22 mouse cellular contexts compared by ENCODE assay signal in genomic region chr4:46562037-46562436, GRCm38 (mm10). TPM values are rescaled to one million over a fixed set of nuclear protein-coding genes. Genes with fewer than 3 reads are reported as not detected.
DNase-seq lines count a peak whose midpoint lies in the region; TF ChIP-seq lines count a peak whose summit lies in the region.
"Had no signal": no experiment of that assay in that cellular context is flagged by ENCODE, and none has a peak within 500 bp of the region (broad histone marks: within the 10 kb centered on the region; RNA-seq: fewer than 3 reads in every experiment).

No protein-coding gene starts in this region.

- intact Hi-C loops in left cerebral cortex, adult 2 months (cut with DNase I): no loop called here

- TF ChIP-seq EP300 in CH12.LX (IDR thresholded peaks at IDR 0.05; ENCODE audit: low read length): no peak

- TF ChIP-seq POLR2A in CH12.LX (IDR thresholded peaks at IDR 0.05; ENCODE audit: low read depth, low read length): no peak

- H3K4me2 ChIP-seq in CH12.LX (ENCODE audit: insufficient read depth, low read depth, poor library complexity, severe bottlenecking): no peak overlapping the region
- H3K4me2 ChIP-seq: embryonic facial prominence, embryonic 13.5 days; embryonic facial prominence, embryonic 15.5 days; forebrain, embryonic 12.5 days had no signal

- no peak overlapping the region for H3K9ac ChIP-seq in CH12.LX (ENCODE audit: insufficient read depth, low read depth)
- H3K9ac ChIP-seq: embryonic facial prominence, embryonic 13.5 days; embryonic facial prominence, embryonic 15.5 days; forebrain, embryonic 12.5 days had no signal

- H3K27me3 ChIP-seq in CH12.LX (replicated peaks): no peaks in the 10 kb centered on the region
- H3K27me3 ChIP-seq: embryonic facial prominence, embryonic 13.5 days; embryonic facial prominence, embryonic 15.5 days; forebrain, embryonic 12.5 days had no signal

- H3K36me3 ChIP-seq in CH12.LX (replicated peaks in 1 of 2; ENCODE audit: control insufficient read depth in 1 of 2, insufficient read depth in 1 of 2, low read length in 1 of 2): peaks cover 30 to 34% of the 10 kb centered on the region in 2 experiments
- H3K36me3 ChIP-seq: embryonic facial prominence, embryonic 13.5 days; embryonic facial prominence, embryonic 15.5 days; forebrain, embryonic 10.5 days; forebrain, embryonic 12.5 days had no signal

- TF ChIP-seq RAD21 in CH12.LX (IDR thresholded peaks at IDR 0.05; ENCODE audit: low read depth, low read length): no peak

- peaks cover 44% of the 10 kb centered on the region for H3K79me2 ChIP-seq in CH12.LX (replicated peaks; ENCODE audit: control insufficient read depth, extremely low read depth, insufficient read depth, poor library complexity, severe bottlenecking)

- H3K9me3 ChIP-seq in CH12.LX (replicated peaks; ENCODE audit: low read length): peaks cover 4% of the 10 kb centered on the region
- H3K9me3 ChIP-seq: embryonic facial prominence, embryonic 13.5 days; embryonic facial prominence, embryonic 15.5 days; forebrain, embryonic 10.5 days; forebrain, embryonic 12.5 days had no signal

- in situ Hi-C loops in CH12.LX (cut with MboI; ENCODE audit: low pct_ligation_motif_present, low pct_unique_long_range_greater_than_20kb, low sequenced_read_pairs): no loop called here

- DNase-seq in heart, adult 11 months: peak; percentile 34
- no peak for DNase-seq in heart, adult 18-20 months
- peak; percentile 3 for DNase-seq in kidney, postnatal 10 days
- DNase-seq in kidney, adult 8-10 months: no peak
- DNase-seq in CH12.LX (ENCODE audit: extremely low read depth): no peak
- peak; percentile 66 for DNase-seq in MEL-GATA-1-ER (ENCODE audit: extremely low read depth, low read depth)
- no peak for DNase-seq in left cerebral cortex, adult 2 months (ENCODE audit: extremely low spot score in 1 of 2, low spot score in 2 of 2)
- DNase-seq: adrenal gland, adult 2 months; adrenal gland, postnatal 10 days; adrenal gland, postnatal 25 days; B cell, adult 2 months; cerebellum, adult 11 months; cerebellum, adult 18-20 months; cerebellum, adult 8-10 months; cerebellum, postnatal 14 days; cerebellum, postnatal 36 days; embryo, embryonic 11 days had no signal

- H3K4me3 ChIP-seq in CH12.LX (replicated peaks in 1 of 3; ENCODE audit: low read depth in 2 of 3, low read length in 2 of 3, poor library complexity in 1 of 3): no peak overlapping the region
- no peak overlapping the region for H3K4me3 ChIP-seq in left cerebral cortex, adult 2 months
- H3K4me3 ChIP-seq: embryonic facial prominence, embryonic 13.5 days; embryonic facial prominence, embryonic 15.5 days; erythroblast, embryonic 14.5 days; forebrain, embryonic 10.5 days; forebrain, embryonic 12.5 days had no signal

- dilution Hi-C loops in CH12.LX (cut with MboI; ENCODE audit: extremely low pct_ligation_motif_present, extremely low pct_unique_long_range_greater_than_20kb, low sequenced_read_pairs): no loop called here

- H3K4me1 ChIP-seq in CH12.LX (ENCODE audit: control insufficient read depth in 1 of 2, insufficient read depth in 2 of 2): peaks cover 78 to 93% of the 10 kb centered on the region in 2 experiments
- H3K4me1 ChIP-seq: embryonic facial prominence, embryonic 15.5 days; forebrain, embryonic 12.5 days had no signal

- H3K27ac ChIP-seq in CH12.LX (ENCODE audit: insufficient read depth, low read depth): peak overlapping the region; percentile 44; the same call in 1 of the 2 replicates
- H3K27ac ChIP-seq in left cerebral cortex, adult 2 months: no peak overlapping the region
- H3K27ac ChIP-seq: embryonic facial prominence, embryonic 13.5 days; embryonic facial prominence, embryonic 15.5 days; forebrain, embryonic 10.5 days; forebrain, embryonic 12.5 days had no signal

- TF ChIP-seq CTCF in CH12.LX (conservative IDR thresholded peaks at IDR 0.05 in 1 of 2, IDR thresholded peaks at IDR 0.05 in 1 of 2; ENCODE audit: low read depth in 2 of 2, low read length in 2 of 2): no peak
- no peak for TF ChIP-seq CTCF in left cerebral cortex, adult 2 months (IDR thresholded peaks at IDR 0.05)

TF ChIP-seq in CH12.LX, 34 proteins besides CTCF, POLR2A, EP300 and RAD21:
- TF ChIP-seq USF2 (conservative IDR thresholded peaks at IDR 0.05; ENCODE audit: low read depth, low read length) (no peak), MEF2A (IDR thresholded peaks at IDR 0.05; ENCODE audit: borderline replicate concordance, low read depth, low read length) (no peak), ZC3H11A (IDR thresholded peaks at IDR 0.05; ENCODE audit: low read depth, low read length) (no peak), PAX5 (IDR thresholded peaks at IDR 0.05; ENCODE audit: low read length) (no peak), E2F4 (IDR thresholded peaks at IDR 0.05; ENCODE audit: insufficient replicate concordance, low read depth, low read length) (no peak)

RNA-seq across cellular contexts. Expression of gene Trim14, which starts 26.1 kb away (rescaled TPM):
- total RNA-seq in heart, adult 18-20 months (2021): 1 to 10 TPM; 1.8 to 3.0 TPM
- total RNA-seq in CH12.LX (2012; rRNA removed): 24.4 and 26.5 TPM in 2 replicates
- 11.6 and 13.8 TPM in 2 replicates for total RNA-seq in CH12.LX (2014; rRNA removed)
- polyA plus RNA-seq in CH12.LX (2012; ENCODE audit: insufficient read length, low read depth): 26.0 and 35.4 TPM in 2 replicates
- total RNA-seq in left cerebral cortex, adult 2 months (2021): 1 to 10 TPM in 1 of 2 experiments, under 1 TPM in 1; 0.72 to 1.1 TPM

RNA-seq across cellular contexts. Expression of gene Coro2a, which starts 40.0 kb away (rescaled TPM):
- total RNA-seq in heart, adult 18-20 months (2021): 1 to 10 TPM in 1 of 2 experiments, under 1 TPM in 1; 0.32 to 1.0 TPM
- total RNA-seq in CH12.LX (2012; rRNA removed) (71.4 and 129 TPM in 2 replicates), CH12.LX (2014; rRNA removed) (23.3 and 24.6 TPM in 2 replicates)
- polyA plus RNA-seq in CH12.LX (2012; ENCODE audit: insufficient read length, low read depth): 152 and 223 TPM in 2 replicates
- 10 to 100 TPM; 24.4 to 28.2 TPM for total RNA-seq in left cerebral cortex, adult 2 months (2021)

Comparison
In these comparisons a context has a peak if more than half of its experiments do, and no peak if none do; other contexts are left out.
1. DNase-seq: peak in heart, adult 11 months (single experiment), kidney, postnatal 10 days (single experiment) and MEL-GATA-1-ER (single experiment); none in heart, adult 18-20 months (0 of 2), kidney, adult 8-10 months (0 of 2), CH12.LX (single experiment) and left cerebral cortex, adult 2 months (0 of 2).
2. RNA of gene Coro2a, which starts 40.0 kb away (total RNA-seq): 23.3 to 129 TPM in CH12.LX and 24.4 to 28.2 TPM in left cerebral cortex, adult 2 months; 0.32 to 1.0 TPM in heart, adult 18-20 months; every median in the first group is over 10 times any median in the second.